Mouse (Mus musculus) midbrain, embryonic 16.5 days (tissue): Measurements from ENCODE around the gene Itpkb. TPM values are rescaled to one million over a fixed set of nuclear protein-coding genes. Genes with fewer than 3 reads are reported as not detected.
"Not testable (repeated sequence)": the region's sequence is repeated elsewhere in the genome, so short reads cannot be mapped to it uniquely, and the experiment has no call there.

Source experiments
- ATAC-seq: fragments of 200-750 bp; cut with Nextera tagmentation; 2 replicates; pipeline ENCODE4 v1.8.0; 2017; ENCODE audit warnings: moderate TSS enrichment
- H3K27ac ChIP-seq: fragments of 300-500 bp; sonication (generic); 2 replicates; pipeline ENCODE4 v1.5.1; 2014; ENCODE audit warnings: mild to moderate bottlenecking, low read length, mixed read lengths
- H3K27me3 ChIP-seq: fragments of 300-500 bp; sonication (generic); 2 replicates; pipeline ENCODE4 v1.6.1; 2014; ENCODE audit warnings: low read depth, low read length, mixed read lengths; ENCODE audit not compliant: control insufficient read depth, insufficient read depth
- H3K36me3 ChIP-seq: fragments of 300-500 bp; sonication (generic); 2 replicates; pipeline ENCODE4 v1.6.1; 2014; ENCODE audit warnings: mild to moderate bottlenecking, low read length, moderate library complexity, mixed read lengths; ENCODE audit not compliant: control insufficient read depth, insufficient read depth
- H3K4me1 ChIP-seq: fragments of 300-500 bp; sonication (generic); 2 replicates; pipeline ENCODE4 v1.6.1; 2014; ENCODE audit warnings: mild to moderate bottlenecking, low read length, mixed read lengths; ENCODE audit not compliant: control insufficient read depth, insufficient read depth
- H3K4me2 ChIP-seq: fragments of 300-500 bp; sonication (generic); 2 replicates; pipeline ENCODE4 v1.6.1; 2014; ENCODE audit warnings: mild to moderate bottlenecking, low read length, mixed read lengths
- H3K4me3 ChIP-seq: fragments of 300-500 bp; sonication (generic); 2 replicates; pipeline ENCODE4 v1.5.1; 2014; ENCODE audit warnings: low read depth, mild to moderate bottlenecking, low read length, moderate library complexity, mixed read lengths
- H3K9ac ChIP-seq: fragments of 300-500 bp; sonication (generic); 2 replicates; pipeline ENCODE4 v1.6.1; 2014; ENCODE audit warnings: low read depth, low read length, mixed read lengths
- H3K9me3 ChIP-seq: fragments of 300-500 bp; sonication (generic); replicated peaks from 2 replicates; pipeline ENCODE4 v1.6.1; 2014; ENCODE audit warnings: mild to moderate bottlenecking, low read length, mixed read lengths; ENCODE audit not compliant: control insufficient read depth, poor library complexity, severe bottlenecking
- WGBS: fragments of 180-500 bp; shearing (Covaris S2); extraction: QIAGEN DNeasy Blood & Tissue Kit; methylation state at CpG from one replicate; pipeline ENCODE4 v1.1.7; 2014; 5-methylcytosine and 5-hydroxymethylcytosine counted together
- polyA plus RNA-seq: library from polyadenylated mRNA; unstranded; fragments of >200 nt; fragmentation: Nextera tagmentation; extraction: Ambion mirVana; gene quantifications from 2 replicates; pipeline ENCODE4 v1.2.1, GENCODE M21; 2015

Itpkb gene
- polyA plus RNA-seq, 1 experiment from 2014 or later = 2.2 TPM

GRCm38 (mm10) chr1:180367045-180367619, 36.8 kb downstream of the Itpkb start:
- Histone ChIP-seq H3K9me3 (no peaks in the 10 kb centered on the region), H3K27ac (0 out of 2 replicates have a peak overlapping the region, but pooled peaks have one; percentile 8)

DNA sequence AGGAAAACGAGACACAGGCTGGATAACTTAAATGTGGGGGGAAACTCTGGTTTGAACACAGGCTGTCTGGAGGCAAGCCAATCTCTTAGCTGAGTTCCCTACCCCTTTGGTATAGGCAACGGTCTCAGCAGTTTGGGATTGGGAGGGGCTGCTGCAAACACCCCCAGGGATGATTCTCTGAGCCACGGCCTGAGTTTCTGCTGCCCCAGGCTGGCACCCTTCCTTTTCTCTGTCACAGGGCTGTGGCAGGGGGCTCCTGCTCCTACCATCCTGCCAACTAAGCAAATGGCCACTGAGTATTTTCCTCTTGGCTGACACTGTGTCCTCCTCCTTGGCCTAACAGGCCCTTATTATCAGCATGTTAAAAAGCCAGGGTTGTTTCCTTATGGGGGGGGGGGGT, 37.3 kb downstream of the Itpkb start:
- H3K9ac ChIP-seq = no peak overlapping the region
- H3K36me3 ChIP-seq = no peaks in the 10 kb centered on the region
- H3K4me1 ChIP-seq = peaks cover 28% of the 10 kb centered on the region
- H3K4me2 ChIP-seq = no peak overlapping the region
- no peak for ATAC-seq
- H3K27ac ChIP-seq = no peak overlapping the region
- WGBS = 69% methylated on average over 3 of the region's 3 CpGs
- no peaks in the 10 kb centered on the region for H3K9me3 ChIP-seq
- H3K27me3 ChIP-seq = no peaks in the 10 kb centered on the region
- H3K4me3 ChIP-seq = no peak overlapping the region

More at GRCm38 (mm10) chr1:180367045-180367619, 36.8 kb downstream of the Itpkb start:
- H3K9ac ChIP-seq = no peak overlapping the region
- H3K36me3 ChIP-seq = no peaks in the 10 kb centered on the region
- 72% methylated on average over 3 of the region's 3 CpGs for WGBS
- H3K4me3 ChIP-seq = no peak overlapping the region
- peaks cover 28% of the 10 kb centered on the region for H3K4me1 ChIP-seq
- ATAC-seq = no peak
- H3K4me2 ChIP-seq = no peak overlapping the region
- H3K27me3 ChIP-seq = no peaks in the 10 kb centered on the region

DNA sequence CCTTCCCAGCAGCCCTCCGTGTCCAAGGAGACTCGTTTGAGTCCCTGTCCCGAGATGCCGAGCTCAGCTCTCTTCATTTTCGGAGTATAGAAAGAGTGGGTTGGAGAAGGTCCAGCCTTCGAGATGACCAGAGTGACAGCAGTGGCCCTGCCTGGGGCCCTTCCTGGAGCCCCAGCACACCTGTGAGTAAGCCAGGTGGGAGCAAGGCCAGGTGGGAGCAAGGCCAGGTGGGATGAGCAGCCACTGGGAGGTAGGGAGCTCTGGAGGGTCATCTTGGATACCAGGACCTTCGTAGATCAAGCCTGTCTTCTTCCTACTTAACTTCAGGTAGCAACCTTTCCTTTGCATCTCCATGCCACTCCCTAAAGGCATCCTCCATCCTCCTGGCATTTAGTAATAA, 37.8 kb downstream of the Itpkb start:
- Histone ChIP-seq H3K9ac (no peak overlapping the region), H3K36me3 (no peaks in the 10 kb centered on the region), H3K9me3 (no peaks in the 10 kb centered on the region), H3K27me3 (no peaks in the 10 kb centered on the region), H3K4me1 (peaks cover 28% of the 10 kb centered on the region), H3K27ac (no peak overlapping the region), H3K4me2 (no peak overlapping the region), H3K4me3 (no peak overlapping the region)
- ATAC-seq = no peak
- 78% methylated on average over 7 of the region's 7 CpGs for WGBS

DNA sequence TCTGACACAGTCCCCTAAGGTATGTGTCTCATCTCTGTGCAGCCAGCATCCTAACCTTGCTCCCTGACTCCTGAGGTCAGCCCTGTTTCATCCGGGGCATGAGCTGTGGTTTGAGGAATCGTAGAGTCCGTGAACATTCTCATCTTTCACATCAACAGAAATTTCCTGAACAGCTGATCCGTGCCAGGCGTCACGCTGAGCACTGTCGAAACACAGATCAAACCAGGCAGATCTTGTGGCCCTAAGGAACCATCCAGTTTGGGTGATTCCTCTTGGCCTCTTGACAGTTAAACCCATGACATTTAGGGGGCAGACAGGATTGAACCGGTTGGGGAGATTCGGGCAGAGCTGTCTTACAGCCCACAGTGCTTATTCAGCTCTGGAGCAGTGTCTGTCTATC, 38.4 kb downstream of the Itpkb start:
- H3K4me2 ChIP-seq = no peak overlapping the region
- peaks cover 28% of the 10 kb centered on the region for H3K4me1 ChIP-seq
- no peaks in the 10 kb centered on the region for H3K27me3 ChIP-seq
- no peaks in the 10 kb centered on the region for H3K9me3 ChIP-seq
- H3K4me3 ChIP-seq = no peak overlapping the region
- H3K36me3 ChIP-seq = no peaks in the 10 kb centered on the region
- 78% methylated on average over 9 of the region's 9 CpGs for WGBS
- H3K27ac ChIP-seq = no peak overlapping the region
- ATAC-seq = no peak
- no peak overlapping the region for H3K9ac ChIP-seq

DNA sequence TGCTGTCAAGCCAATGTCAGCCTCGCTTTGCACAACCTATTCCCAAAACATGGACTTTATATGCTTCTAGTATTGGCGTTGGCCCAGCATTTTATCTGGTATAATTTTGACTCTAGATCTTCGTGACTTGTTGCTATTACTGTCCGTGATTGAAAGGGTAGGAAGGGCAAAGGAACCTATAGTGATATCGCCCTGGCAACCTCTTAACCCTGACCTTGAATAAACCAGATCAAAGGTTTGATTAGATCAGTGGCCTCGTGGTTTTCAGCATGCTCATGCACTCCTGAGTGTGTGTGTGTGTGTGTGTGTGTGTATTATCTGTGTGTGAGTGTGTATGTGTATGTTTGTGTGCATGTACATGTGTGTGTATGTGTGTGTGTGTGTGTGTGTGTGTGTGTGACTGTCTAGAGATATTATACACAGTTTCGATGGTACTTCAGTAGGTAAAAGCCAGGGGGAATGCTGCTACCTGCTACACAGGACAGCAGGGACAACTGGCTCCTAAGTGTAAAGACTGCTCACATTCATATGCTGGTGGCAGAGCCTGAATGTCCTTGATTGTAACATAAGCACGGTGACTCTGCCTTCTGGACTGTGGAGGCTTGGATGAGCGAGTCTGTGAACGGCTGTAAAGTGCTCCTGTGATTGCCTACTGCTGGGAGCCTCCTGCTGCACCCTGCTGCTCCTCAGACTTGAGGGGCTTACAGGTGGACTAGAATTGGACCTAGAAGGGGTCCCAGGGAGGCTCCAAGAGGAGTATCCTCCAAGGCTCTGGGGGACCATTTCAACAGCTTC, 40.8 kb downstream of the Itpkb start:
- 72% methylated on average over 10 of the region's 10 CpGs for WGBS
- ATAC-seq = no peak

DNA sequence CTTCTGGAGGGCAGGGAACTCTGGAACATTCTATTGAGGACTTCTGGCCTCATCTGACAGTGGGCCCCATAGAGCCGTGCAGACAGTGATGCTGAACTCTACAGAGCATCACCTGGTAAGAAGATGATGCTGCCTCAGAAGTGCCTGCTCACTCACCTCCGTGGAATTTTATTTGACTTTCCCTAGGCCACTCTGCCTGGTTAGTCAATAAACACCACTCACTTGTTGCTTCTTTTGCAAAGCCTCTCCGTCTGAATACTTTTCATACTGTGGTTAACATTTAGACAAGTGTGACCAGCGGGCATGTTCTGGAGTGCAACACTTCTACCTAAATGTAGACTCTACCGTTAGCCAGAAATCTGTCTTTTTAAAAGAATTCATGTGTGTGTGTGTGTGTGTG, 42.0 kb downstream of the Itpkb start:
- H3K9me3 ChIP-seq, H3K4me2 ChIP-seq, H3K9ac ChIP-seq, H3K4me1 ChIP-seq, H3K27me3 ChIP-seq, H3K36me3 ChIP-seq, H3K27ac ChIP-seq, ATAC-seq, H3K4me3 ChIP-seq: not testable (repeated sequence)
- WGBS = 89% methylated on average over 5 of the region's 5 CpGs

More for the DNA sequence above, 40.8 kb downstream of the Itpkb start:
- Histone ChIP-seq H3K4me3 (no peak overlapping the region), H3K27me3 (no peaks in the 10 kb centered on the region), H3K4me1 (peaks cover 10% of the 10 kb centered on the region), H3K4me2 (no peak overlapping the region), H3K9me3 (no peaks in the 10 kb centered on the region), H3K9ac (no peak overlapping the region), H3K36me3 (no peaks in the 10 kb centered on the region), H3K27ac (no peak overlapping the region)

DNA sequence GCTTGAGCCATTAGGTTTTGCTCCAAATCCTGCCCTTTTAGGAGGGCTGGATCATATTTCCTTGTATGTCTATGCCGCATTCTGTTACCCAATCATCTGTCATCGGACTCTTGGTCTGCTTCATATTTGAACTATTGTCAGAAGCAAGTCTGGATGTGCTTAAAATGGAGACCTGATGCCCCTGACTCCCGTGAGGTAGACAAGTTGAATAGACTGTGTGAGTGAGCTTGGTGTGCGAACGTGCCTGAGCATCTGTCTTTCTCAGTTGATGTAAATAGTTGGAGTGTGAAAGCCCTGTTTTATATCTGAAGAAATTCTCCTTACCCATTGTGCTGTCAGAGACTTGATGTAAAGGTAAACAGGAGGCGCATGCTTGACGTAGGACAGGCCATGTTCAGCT, 46.3 kb downstream of the Itpkb start:
- Histone ChIP-seq H3K4me1 (no peaks in the 10 kb centered on the region), H3K27ac (no peak overlapping the region), H3K27me3 (no peaks in the 10 kb centered on the region), H3K9ac (no peak overlapping the region), H3K4me3 (no peak overlapping the region), H3K9me3 (no peaks in the 10 kb centered on the region), H3K4me2 (no peak overlapping the region), H3K36me3 (no peaks in the 10 kb centered on the region)
- 85% methylated on average over 7 of the region's 7 CpGs for WGBS
- ATAC-seq = no peak

- Histone ChIP-seq H3K4me2 (no peak overlapping the region), H3K36me3 (no peaks in the 10 kb centered on the region), H3K9ac (no peak overlapping the region), H3K4me1 (no peaks in the 10 kb centered on the region), H3K9me3 (no peaks in the 10 kb centered on the region), H3K27ac (no peak overlapping the region), H3K4me3 (no peak overlapping the region), H3K27me3 (no peaks in the 10 kb centered on the region)
- WGBS = 86% methylated on average over 3 of the region's 3 CpGs
- ATAC-seq = no peak
Observed at GRCm38 (mm10) chr1:180379559-180379958, 49.3 kb downstream of the Itpkb start.

DNA sequence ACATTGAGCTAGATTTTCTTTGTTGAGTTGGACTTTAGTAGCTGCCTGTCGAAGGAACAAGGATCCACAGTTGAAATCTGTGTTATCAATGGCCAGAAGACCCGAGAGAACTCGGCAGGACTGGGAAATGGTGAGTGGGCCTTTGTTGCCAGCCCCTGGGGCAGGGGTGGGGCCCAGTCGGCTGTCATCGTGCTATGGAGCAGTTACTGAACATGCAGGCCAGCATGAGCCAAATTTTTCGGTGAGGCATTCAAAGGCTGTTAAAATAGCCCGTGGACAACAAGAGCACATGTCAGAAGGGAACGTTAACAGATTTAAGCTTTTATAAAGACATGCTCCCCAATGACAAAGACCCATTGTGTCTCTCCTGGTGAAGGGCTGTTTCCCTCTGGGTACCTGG, 52.1 kb downstream of the Itpkb start:
- H3K36me3 ChIP-seq = no peaks in the 10 kb centered on the region
- 34% methylated on average over 8 of the region's 8 CpGs for WGBS
- no peak overlapping the region for H3K4me2 ChIP-seq
- H3K27ac ChIP-seq = no peak overlapping the region
- no peak overlapping the region for H3K4me3 ChIP-seq
- H3K9me3 ChIP-seq = no peaks in the 10 kb centered on the region
- peaks cover 6% of the 10 kb centered on the region for H3K4me1 ChIP-seq
- no peak overlapping the region for H3K9ac ChIP-seq
- H3K27me3 ChIP-seq = no peaks in the 10 kb centered on the region
- no peak for ATAC-seq
